Mouse (Mus musculus) fibroblast of lung, adult 2 months (primary cell): ENCODE measurements around the gene Tcirg1.
A peak's percentile ranks its signal among the peaks of the same experiment; 100 is the strongest.

ENCODE experiments used
- DNase-seq: peaks from one replicate; pipeline ENCODE4 v3.0.0-alpha.2; 2011; ENCODE audit warnings: low read depth

Tcirg1 gene

GRCm38 (mm10) chr19:3851502-3851962, 55.4 kb downstream of the Tcirg1 start, which contains the start of gene Chka:
Chka (plus strand) TSS chr19:3851773.
- peak; percentile 79 for DNase-seq

- no peak for DNase-seq
Observed at GRCm38 (mm10) chr19:3850847-3851469, 56.0 kb downstream of the Tcirg1 start.

DNA sequence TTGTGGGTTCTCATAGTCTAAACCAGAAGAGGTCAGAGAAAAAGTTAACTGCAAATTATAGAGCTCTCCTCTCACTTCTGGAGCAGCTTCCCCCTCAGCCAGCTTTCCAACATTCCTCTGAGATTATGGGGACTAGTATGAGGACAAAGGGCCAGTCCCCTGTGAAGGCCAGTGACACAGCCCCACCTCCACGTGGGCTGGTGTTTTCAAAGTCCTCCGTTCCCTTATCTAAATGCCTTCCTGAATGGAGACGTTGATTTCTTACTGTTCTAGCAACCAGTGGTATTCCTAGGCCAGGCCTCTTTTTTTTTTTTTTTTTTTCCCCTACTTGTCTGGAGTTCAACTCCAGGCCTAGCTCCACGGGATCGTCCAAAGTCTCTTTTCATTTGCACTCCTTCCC, 56.9 kb downstream of the Tcirg1 start:
- no peak for DNase-seq

- no peak for DNase-seq
Observed at GRCm38 (mm10) chr19:3849251-3849650, 57.7 kb downstream of the Tcirg1 start.

DNA sequence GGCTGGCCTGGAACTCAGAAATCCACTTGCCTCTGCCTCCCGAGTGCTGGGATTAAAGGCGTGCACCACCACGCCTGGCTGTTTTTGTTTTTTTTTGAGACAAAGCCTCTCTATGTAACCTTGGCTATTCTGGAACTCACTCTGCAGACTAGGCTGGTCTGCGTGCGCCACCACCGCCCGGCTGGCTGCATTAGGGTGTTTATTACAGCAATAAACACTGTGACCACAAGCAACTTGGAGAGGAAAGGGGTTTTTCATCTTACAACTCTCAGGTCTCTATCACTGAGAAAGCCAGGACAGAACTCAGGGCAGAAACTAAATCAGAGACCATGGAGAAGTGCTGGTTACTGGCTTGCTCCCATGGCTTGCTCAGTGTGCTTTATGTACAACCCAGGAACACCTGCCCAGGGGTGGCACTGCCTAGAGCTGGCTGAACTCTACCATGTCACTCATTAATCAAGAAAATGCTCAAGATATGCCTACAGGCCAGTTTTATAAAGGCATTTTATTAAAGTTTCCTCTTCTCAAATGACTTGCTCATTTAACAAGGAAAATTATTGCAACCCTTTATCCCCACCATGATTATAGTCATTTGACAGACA, 58.6 kb downstream of the Tcirg1 start:
- no peak for DNase-seq

GRCm38 (mm10) chr19:3847711-3848110, 59.2 kb downstream of the Tcirg1 start:
- no peak for DNase-seq

- no peak for DNase-seq
Observed at GRCm38 (mm10) chr19:3846676-3847604, 60.0 kb downstream of the Tcirg1 start.
